Mouse (Mus musculus): ENCODE measurements around the gene Rgs3. TPM values are rescaled to one million over a fixed set of nuclear protein-coding genes. Genes with fewer than 3 reads are reported as not detected.
A peak's percentile ranks its signal among the peaks of the same experiment; 100 is the strongest.

Rgs3 gene
- polyA plus RNA-seq, 1 experiment from 2014 or later, result 6.6 TPM

DNA sequence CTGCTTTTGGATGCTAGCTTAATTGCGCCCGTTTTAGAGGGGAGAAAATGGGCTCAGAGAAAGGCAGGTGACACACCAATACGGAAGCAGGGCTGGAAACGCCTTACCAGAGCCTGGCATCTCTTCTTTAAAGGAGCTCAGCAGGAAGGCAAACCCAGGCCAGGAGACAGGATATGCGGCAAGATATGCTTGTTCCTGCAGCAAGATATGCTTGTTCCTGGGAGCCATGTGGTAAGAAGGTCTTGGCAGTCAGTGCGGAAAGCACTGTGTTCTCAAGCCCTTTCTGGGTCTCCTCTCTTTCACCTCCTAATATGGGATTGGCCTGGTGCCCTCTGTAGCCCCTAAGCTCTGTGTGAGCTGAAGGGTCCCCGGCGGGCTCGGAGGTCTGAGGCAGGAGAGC, 176.2 kb downstream of the Rgs3 start:
- 70% methylated on average over 6 of the region's 9 CpGs for WGBS (ENCODE audit: insufficient replicate concordance)
- Histone ChIP-seq H3K27ac (ENCODE audit: low read depth) (peak overlapping the region; percentile 16; the same call in 1 of the 2 replicates), H3K27me3 (ENCODE audit: insufficient read depth, low read length) (no peaks in the 10 kb centered on the region), H3K4me1 (ENCODE audit: insufficient read depth) (peaks cover 6% of the 10 kb centered on the region), H3K9me3 (ENCODE audit: low read length) (no peaks in the 10 kb centered on the region), H3K9ac (replicated peaks) (no peak overlapping the region), H3K4me3 (ENCODE audit: low read depth, low read length) (no peak overlapping the region), H3K4me2 (ENCODE audit: low read depth, low read length) (no peak overlapping the region), H3K36me3 (replicated peaks; ENCODE audit: insufficient read depth, low read length) (no peaks in the 10 kb centered on the region)
- DNase-seq (no peak), ATAC-seq (no peak)
- TF ChIP-seq EP300 (IDR thresholded peaks at IDR 0.05; ENCODE audit: low read depth), result no peak
- no peak for TF ChIP-seq CTCF (IDR thresholded peaks at IDR 0.05; ENCODE audit: low read depth)

DNA sequence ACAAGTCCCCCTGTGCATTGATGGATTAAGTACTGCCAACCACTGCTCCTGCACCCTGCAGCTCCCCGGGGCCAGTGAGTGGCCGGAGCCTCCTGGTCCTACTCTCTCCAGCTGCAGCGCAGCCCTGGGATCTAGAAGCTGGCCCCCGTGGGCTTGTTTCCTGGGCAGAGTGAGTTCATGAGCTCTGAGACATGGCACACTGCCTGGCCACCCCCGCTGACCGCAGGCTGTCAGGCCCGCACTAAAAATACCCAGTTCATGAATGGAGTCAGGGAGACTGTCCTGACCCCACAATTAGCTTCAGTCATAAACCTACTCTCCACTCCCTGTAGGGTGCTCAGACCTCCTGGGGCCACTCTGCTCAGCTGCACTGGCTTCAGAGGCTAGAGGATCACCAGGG, 176.8 kb downstream of the Rgs3 start:
- H3K27me3 ChIP-seq (ENCODE audit: insufficient read depth, low read length), result no peaks in the 10 kb centered on the region
- H3K9ac ChIP-seq (replicated peaks), result no peak overlapping the region
- no peaks in the 10 kb centered on the region for H3K9me3 ChIP-seq (ENCODE audit: low read length)
- H3K4me1 ChIP-seq (ENCODE audit: insufficient read depth), result peaks cover 6% of the 10 kb centered on the region
- H3K36me3 ChIP-seq (replicated peaks; ENCODE audit: insufficient read depth, low read length), result no peaks in the 10 kb centered on the region
- TF ChIP-seq EP300 (IDR thresholded peaks at IDR 0.05; ENCODE audit: low read depth), result no peak
- peak overlapping the region; percentile 44; the same call in 1 of the 2 replicates for H3K27ac ChIP-seq (ENCODE audit: low read depth)
- no peak overlapping the region for H3K4me3 ChIP-seq (ENCODE audit: low read depth, low read length)
- 70% methylated on average over 7 of the region's 7 CpGs for whole genome bisulfite sequencing (ENCODE audit: insufficient replicate concordance)
- H3K4me2 ChIP-seq (ENCODE audit: low read depth, low read length), result no peak overlapping the region
- no peak for ATAC-seq
- no peak for DNase-seq

GRCm38 (mm10) chr4:62736904-62737303, 177.3 kb downstream of the Rgs3 start:
- Histone ChIP-seq H3K9me3 (ENCODE audit: low read length) (no peaks in the 10 kb centered on the region), H3K27ac (ENCODE audit: low read depth) (peak overlapping the region; percentile 44; the same call in 1 of the 2 replicates), H3K9ac (replicated peaks) (no peak overlapping the region), H3K36me3 (replicated peaks; ENCODE audit: insufficient read depth, low read length) (no peaks in the 10 kb centered on the region), H3K27me3 (ENCODE audit: insufficient read depth, low read length) (no peaks in the 10 kb centered on the region), H3K4me2 (ENCODE audit: low read depth, low read length) (no peak overlapping the region), H3K4me3 (ENCODE audit: low read depth, low read length) (no peak overlapping the region), H3K4me1 (ENCODE audit: insufficient read depth) (peaks cover 6% of the 10 kb centered on the region)
- no peak for ATAC-seq
- TF ChIP-seq CTCF (IDR thresholded peaks at IDR 0.05; ENCODE audit: low read depth) (no peak), EP300 (IDR thresholded peaks at IDR 0.05; ENCODE audit: low read depth) (no peak)
- no peak for DNase-seq
- WGBS (ENCODE audit: insufficient replicate concordance), result 55% methylated on average over 3 of the region's 3 CpGs

GRCm38 (mm10) chr4:62737983-62738695, 178.5 kb downstream of the Rgs3 start:
- Histone ChIP-seq H3K4me3 (ENCODE audit: low read depth, low read length) (no peak overlapping the region), H3K27me3 (ENCODE audit: insufficient read depth, low read length) (no peaks in the 10 kb centered on the region), H3K27ac (ENCODE audit: low read depth) (peak overlapping the region; percentile 53), H3K36me3 (replicated peaks; ENCODE audit: insufficient read depth, low read length) (no peaks in the 10 kb centered on the region), H3K4me1 (ENCODE audit: insufficient read depth) (peaks cover 6% of the 10 kb centered on the region), H3K9me3 (ENCODE audit: low read length) (no peaks in the 10 kb centered on the region), H3K9ac (replicated peaks) (no peak overlapping the region), H3K4me2 (ENCODE audit: low read depth, low read length) (no peak overlapping the region)
- no peak for TF ChIP-seq CTCF (IDR thresholded peaks at IDR 0.05; ENCODE audit: low read depth)
- ATAC-seq (no peak), DNase-seq (peak; percentile 58)
- WGBS (ENCODE audit: insufficient replicate concordance), result 48% methylated on average over 9 of the region's 9 CpGs

DNA sequence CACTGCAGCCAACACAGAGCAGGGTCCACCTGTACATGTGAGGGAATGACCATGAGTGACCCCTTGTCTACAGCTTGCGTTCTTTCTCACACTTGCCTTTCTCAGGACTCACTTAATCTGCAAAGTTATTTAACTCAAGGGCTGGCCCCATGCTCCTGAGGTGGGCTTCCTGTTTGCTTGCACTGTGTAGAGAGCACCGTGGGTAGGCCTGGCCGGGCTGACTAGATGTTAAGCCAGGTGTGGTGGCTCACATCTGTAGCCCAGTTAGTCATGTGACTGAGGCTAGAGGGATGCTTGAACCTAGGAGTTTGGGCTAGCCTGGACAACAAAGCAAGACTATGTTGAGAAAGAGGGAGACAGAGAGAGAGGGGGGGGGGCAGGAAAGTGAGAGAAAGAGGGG, 179.3 kb downstream of the Rgs3 start:
- H3K4me2 ChIP-seq (ENCODE audit: low read depth, low read length), result no peak overlapping the region
- DNase-seq (no peak), ATAC-seq (no peak)
- H3K27ac ChIP-seq (ENCODE audit: low read depth), result 0 out of 2 replicates have a peak overlapping the region, but pooled peaks have one; percentile 53
- no peaks in the 10 kb centered on the region for H3K27me3 ChIP-seq (ENCODE audit: insufficient read depth, low read length)
- 59% methylated on average over 3 of the region's 3 CpGs for WGBS (ENCODE audit: insufficient replicate concordance)
- H3K9ac ChIP-seq (replicated peaks), result no peak overlapping the region
- TF ChIP-seq CTCF (IDR thresholded peaks at IDR 0.05; ENCODE audit: low read depth), result no peak
- H3K9me3 ChIP-seq (ENCODE audit: low read length), result no peaks in the 10 kb centered on the region
- H3K4me3 ChIP-seq (ENCODE audit: low read depth, low read length), result no peak overlapping the region
- H3K4me1 ChIP-seq (ENCODE audit: insufficient read depth), result peaks cover 6% of the 10 kb centered on the region
- H3K36me3 ChIP-seq (replicated peaks; ENCODE audit: insufficient read depth, low read length), result no peaks in the 10 kb centered on the region

DNA sequence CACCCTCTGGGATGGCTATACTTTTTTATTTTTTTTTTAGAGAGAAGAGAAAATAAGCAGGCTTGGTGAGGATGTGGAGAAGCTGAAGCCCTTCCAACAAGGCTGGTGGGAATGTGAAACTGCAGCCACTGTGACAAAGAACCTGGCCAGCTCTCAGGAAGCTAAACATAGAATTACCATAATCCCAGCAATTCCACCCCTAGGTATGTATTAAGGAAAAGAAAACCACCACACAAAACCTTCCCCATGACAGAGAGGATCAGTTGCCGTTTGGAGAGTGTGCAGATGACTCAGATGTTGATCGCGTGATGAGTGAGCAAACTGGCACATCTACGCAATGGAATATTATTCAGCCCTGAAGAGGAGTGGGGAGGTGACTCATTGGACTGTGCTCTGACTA, 179.9 kb downstream of the Rgs3 start:
- no peak overlapping the region for H3K9ac ChIP-seq (replicated peaks)
- H3K4me3 ChIP-seq (ENCODE audit: low read depth, low read length), result no peak overlapping the region
- no peaks in the 10 kb centered on the region for H3K27me3 ChIP-seq (ENCODE audit: insufficient read depth, low read length)
- WGBS (ENCODE audit: insufficient replicate concordance), result 90% methylated on average over 4 of the region's 4 CpGs
- no peaks in the 10 kb centered on the region for H3K36me3 ChIP-seq (replicated peaks; ENCODE audit: insufficient read depth, low read length)
- no peaks in the 10 kb centered on the region for H3K9me3 ChIP-seq (ENCODE audit: low read length)
- no peak overlapping the region for H3K4me2 ChIP-seq (ENCODE audit: low read depth, low read length)
- no peak for DNase-seq
- H3K27ac ChIP-seq (ENCODE audit: low read depth), result no peak overlapping the region
- TF ChIP-seq EP300 (IDR thresholded peaks at IDR 0.05; ENCODE audit: low read depth), result no peak
- ATAC-seq, result no peak
- peaks cover 6% of the 10 kb centered on the region for H3K4me1 ChIP-seq (ENCODE audit: insufficient read depth)

Data from liver, postnatal 0 days (tissue).